Mouse (Mus musculus) spleen, postnatal 14 days (tissue): ENCODE measurements around the gene Ltbp4.

Source experiments
- DNase-seq, 2 experiments: peaks; one replicate each; pipeline ENCODE4 v3.0.0; 2021 to 2022; ENCODE audit warnings: low spot score in 2 of 2

Ltbp4 gene

GRCm38 (mm10) chr7:27337175-27337853, at the start of gene Ltbp4:
Gene Ltbp4 (minus strand): TSS chr7:27337692.
- DNase-seq = no peak

- peak; percentile 41 to 62 for DNase-seq
These were observed 47.2 kb upstream of the Ltbp4 start for GRCm38 (mm10) chr7:27384731-27385130.

GRCm38 (mm10) chr7:27384134-27384533, 46.6 kb upstream of the Ltbp4 start:
- no peak for DNase-seq

GRCm38 (mm10) chr7:27383233-27383632, 45.7 kb upstream of the Ltbp4 start:
- no peak for DNase-seq

GRCm38 (mm10) chr7:27381560-27381959, 44.1 kb upstream of the Ltbp4 start:
- no peak for DNase-seq

GRCm38 (mm10) chr7:27381009-27381408, 43.5 kb upstream of the Ltbp4 start:
- DNase-seq = no peak

GRCm38 (mm10) chr7:27379836-27380235, 42.3 kb upstream of the Ltbp4 start:
- no peak for DNase-seq

GRCm38 (mm10) chr7:27378431-27378830, 40.9 kb upstream of the Ltbp4 start:
- DNase-seq = no peak

GRCm38 (mm10) chr7:27375274-27375673, 37.8 kb upstream of the Ltbp4 start:
- no peak for DNase-seq

- no peak for DNase-seq
These were observed 34.4 kb upstream of the Ltbp4 start for GRCm38 (mm10) chr7:27371715-27372462.

- DNase-seq = no peak
These were observed 31.6 kb upstream of the Ltbp4 start for GRCm38 (mm10) chr7:27369111-27369510.

- DNase-seq = no peak
These were observed 30.5 kb upstream of the Ltbp4 start for GRCm38 (mm10) chr7:27367976-27368375.

GRCm38 (mm10) chr7:27366082-27366844, 28.8 kb upstream of the Ltbp4 start:
- DNase-seq = no peak

- no peak for DNase-seq
These were observed 26.9 kb upstream of the Ltbp4 start for GRCm38 (mm10) chr7:27364379-27364778.

GRCm38 (mm10) chr7:27361283-27361946, 23.9 kb upstream of the Ltbp4 start:
- peak; percentile 95 to 96 for DNase-seq

- no peak for DNase-seq
These were observed 23.3 kb upstream of the Ltbp4 start for GRCm38 (mm10) chr7:27360749-27361148.

- no peak for DNase-seq
These were observed 22.3 kb upstream of the Ltbp4 start for GRCm38 (mm10) chr7:27359706-27360358.

GRCm38 (mm10) chr7:27359162-27359561, 21.7 kb upstream of the Ltbp4 start:
- no peak for DNase-seq

GRCm38 (mm10) chr7:27357595-27357978, 20.1 kb upstream of the Ltbp4 start:
- DNase-seq = no peak

- DNase-seq = no peak
These were observed 19.5 kb upstream of the Ltbp4 start, which contains the start of gene Gm20479 for GRCm38 (mm10) chr7:27356861-27357594. Gene Gm20479 (minus strand): TSS chr7:27357419.

GRCm38 (mm10) chr7:27356248-27356647, 18.8 kb upstream of the Ltbp4 start:
- no peak for DNase-seq
